Mouse (Mus musculus) kidney, postnatal 10 days (tissue): ENCODE results near the gene Tbc1d10b.

Source experiments
- DNase-seq: peaks from one replicate; pipeline ENCODE4 v3.0.0; 2021; ENCODE audit warnings: mixed read lengths

The Tbc1d10b gene

GRCm38 (mm10) chr7:127224616-127225015, 16.3 kb upstream of the Tbc1d10b start:
- DNase-seq = no peak

GRCm38 (mm10) chr7:127223515-127224478, 15.5 kb upstream of the Tbc1d10b start:
- no peak for DNase-seq

- no peak for DNase-seq
These were observed 14.8 kb upstream of the Tbc1d10b start for GRCm38 (mm10) chr7:127223106-127223505.

GRCm38 (mm10) chr7:127220440-127220839, 12.2 kb upstream of the Tbc1d10b start:
- no peak for DNase-seq

- DNase-seq = no peak
These were observed 10.4 kb upstream of the Tbc1d10b start for GRCm38 (mm10) chr7:127218670-127219069.

- no peak for DNase-seq
These were observed 9.8 kb upstream of the Tbc1d10b start for GRCm38 (mm10) chr7:127217901-127218642.

GRCm38 (mm10) chr7:127217475-127217874, 9.2 kb upstream of the Tbc1d10b start:
- no peak for DNase-seq

GRCm38 (mm10) chr7:127216307-127216706, 8.0 kb upstream of the Tbc1d10b start:
- no peak for DNase-seq

GRCm38 (mm10) chr7:127214981-127215871, 7.0 kb upstream of the Tbc1d10b start:
- peak; percentile 77 for DNase-seq

- DNase-seq = no peak
These were observed 6.3 kb upstream of the Tbc1d10b start for GRCm38 (mm10) chr7:127214521-127214920.

GRCm38 (mm10) chr7:127213930-127214329, 5.7 kb upstream of the Tbc1d10b start:
- no peak for DNase-seq

- peak; percentile 61 for DNase-seq
These were observed 5.2 kb upstream of the Tbc1d10b start for GRCm38 (mm10) chr7:127213485-127213884.

- no peak for DNase-seq
These were observed 4.4 kb upstream of the Tbc1d10b start for GRCm38 (mm10) chr7:127212432-127213250.

- no peak for DNase-seq
These were observed 2.9 kb upstream of the Tbc1d10b start for GRCm38 (mm10) chr7:127211014-127211745.

GRCm38 (mm10) chr7:127210266-127210665, 2.0 kb upstream of the Tbc1d10b start:
- DNase-seq = no peak

- DNase-seq = no peak
These were observed 1.6 kb upstream of the Tbc1d10b start for GRCm38 (mm10) chr7:127209851-127210250.

GRCm38 (mm10) chr7:127208553-127209438, 528 bp upstream of the Tbc1d10b start, which contains the start of gene Mylpf:
Gene Mylpf, plus strand, starts transcription at chr7:127208890.
- DNase-seq = peak; percentile 97

GRCm38 (mm10) chr7:127207374-127208294, 634 bp downstream of the Tbc1d10b start:
- peak; percentile 52 for DNase-seq

- no peak for DNase-seq
These were observed 1.7 kb downstream of the Tbc1d10b start for GRCm38 (mm10) chr7:127206606-127207005.
